Mouse (Mus musculus) left cerebral cortex, adult 2 months (tissue): ENCODE results near the gene Mrpl38. TPM values are rescaled to one million over a fixed set of nuclear protein-coding genes. Genes with fewer than 3 reads are reported as not detected.
A peak's percentile ranks its signal among the peaks of the same experiment; 100 is the strongest.

Experiments used
- DNase-seq, 2 experiments: peaks; one replicate each; pipeline ENCODE4 v3.0.0; 2021 to 2022; ENCODE audit warnings: low spot score in 2 of 2, mixed read lengths in 1 of 2; ENCODE audit errors: extremely low spot score in 1 of 2
- H3K27ac ChIP-seq: fragments of 200-600 bp; 2 replicates; pipeline ENCODE4 v1.8.1; 2022
- H3K4me3 ChIP-seq: fragments of 200-600 bp; 2 replicates; pipeline ENCODE4 v1.8.1; 2022
- CTCF ChIP-seq: fragments of 200-600 bp; IDR thresholded peaks from 2 replicates; pipeline ENCODE4 v1.8.1; 2022; ENCODE audit warnings: antibody characterized with exemption, mild to moderate bottlenecking, moderate library complexity
- intact Hi-C: fragments of 180-260 bp; cut with DNase I; formaldehyde crosslinking; loops from one replicate; pipeline ENCODE4 v1.15.1; 2025
- total RNA-seq, 2 experiments: library from RNA; stranded (reverse); gene quantifications; 2 replicates each; pipeline ENCODE4 v1.2.3; 2021

The Mrpl38 gene
- total RNA-seq, 2 experiments from 2014 or later = 59.4 to 66.8 TPM

GRCm38 (mm10) chr11:116167884-116168439 is 29.3 kb upstream of the Mrpl38 start, which contains the start of gene Fbf1:
TSS of gene Fbf1 (minus strand) at chr11:116168166.
- DNase-seq = peak; percentile 95
- H3K4me3 ChIP-seq = peak within 1 kb of the TSS; percentile 86
- intact Hi-C loops = loop anchor here (1.0 to 2.0 kb wide), 2 partner anchors 21 to 30 kb away; partner anchors contain the start of gene Ten1
- H3K27ac ChIP-seq = peak within 1 kb of the TSS; percentile 93
- TF ChIP-seq CTCF = no peak

- H3K27ac ChIP-seq = peak overlapping the region; percentile 93
- no peak for TF ChIP-seq CTCF
- H3K4me3 ChIP-seq = peak overlapping the region; percentile 86
- intact Hi-C loops = loop anchor here (2.0 kb wide), 1 partner anchor 20 kb away; no protein-coding TSS in a partner anchor
- DNase-seq = no peak
Measured at GRCm38 (mm10) chr11:116167232-116167631, 28.6 kb upstream of the Mrpl38 start.

GRCm38 (mm10) chr11:116163002-116163401 is 24.3 kb upstream of the Mrpl38 start:
- no peak for DNase-seq
- TF ChIP-seq CTCF = no peak
- intact Hi-C loops = no loop called here
- no peak overlapping the region for H3K4me3 ChIP-seq
- H3K27ac ChIP-seq = no peak overlapping the region

GRCm38 (mm10) chr11:116162146-116162545 is 23.5 kb upstream of the Mrpl38 start:
- peak in 1 of 2 experiments; percentile 39 for DNase-seq
- H3K27ac ChIP-seq = peak overlapping the region; percentile 6
- TF ChIP-seq CTCF = no peak
- intact Hi-C loops = no loop called here
- no peak overlapping the region for H3K4me3 ChIP-seq

- Histone ChIP-seq H3K27ac (no peak overlapping the region; the same call in 1 of the 2 replicates), H3K4me3 (no peak overlapping the region)
- intact Hi-C loops = no loop called here
- no peak for TF ChIP-seq CTCF
- DNase-seq = no peak
Measured at GRCm38 (mm10) chr11:116161312-116161711, 22.6 kb upstream of the Mrpl38 start.

- intact Hi-C loops = no loop called here
- no peak for TF ChIP-seq CTCF
- Histone ChIP-seq H3K27ac (no peak overlapping the region), H3K4me3 (no peak overlapping the region)
- no peak for DNase-seq
Measured at GRCm38 (mm10) chr11:116150960-116151359, 12.3 kb upstream of the Mrpl38 start.

- no peak overlapping the region for H3K4me3 ChIP-seq
- intact Hi-C loops = no loop called here
- peak overlapping the region; percentile 20; the same call in 1 of the 2 replicates for H3K27ac ChIP-seq
- TF ChIP-seq CTCF = no peak
- no peak for DNase-seq
Measured at GRCm38 (mm10) chr11:116149341-116149740, 10.7 kb upstream of the Mrpl38 start.

- DNase-seq = peak; percentile 48 to 64
- Histone ChIP-seq H3K27ac (peak overlapping the region; percentile 20; the same call in 1 of the 2 replicates), H3K4me3 (no peak overlapping the region)
- intact Hi-C loops = no loop called here
- TF ChIP-seq CTCF = no peak; the same call in 1 of the 2 replicates
Measured at GRCm38 (mm10) chr11:116148761-116149221, 10.1 kb upstream of the Mrpl38 start.

GRCm38 (mm10) chr11:116146294-116146985 is 7.8 kb upstream of the Mrpl38 start:
- intact Hi-C loops = loop anchor here (2.0 kb wide), 1 partner anchor 20 kb away; no protein-coding TSS in a partner anchor
- Histone ChIP-seq H3K27ac (peak overlapping the region; percentile 84), H3K4me3 (no peak overlapping the region)
- TF ChIP-seq CTCF = no peak
- DNase-seq = peak; percentile 70 to 75

GRCm38 (mm10) chr11:116145481-116146293 is 7.0 kb upstream of the Mrpl38 start:
- Histone ChIP-seq H3K27ac (peak overlapping the region; percentile 84), H3K4me3 (no peak overlapping the region)
- no peak for TF ChIP-seq CTCF
- peak in 1 of 2 experiments; percentile 31 for DNase-seq
- intact Hi-C loops = loop anchor here (2.0 kb wide), 1 partner anchor 21 kb away; no protein-coding TSS in a partner anchor

GRCm38 (mm10) chr11:116143468-116143867 is 4.8 kb upstream of the Mrpl38 start:
- intact Hi-C loops = no loop called here
- H3K4me3 ChIP-seq = no peak overlapping the region
- no peak for TF ChIP-seq CTCF
- DNase-seq = no peak
- H3K27ac ChIP-seq = no peak overlapping the region
